Mouse (Mus musculus): Measurements from ENCODE around the gene Slc12a9. TPM values are rescaled to one million over a fixed set of nuclear protein-coding genes. Genes with fewer than 3 reads are reported as not detected.

The Slc12a9 gene
- polyA plus RNA-seq, 1 experiment from 2014 or later, result 16.0 TPM

GRCm38 (mm10) chr5:137354091-137354490 is 20.7 kb upstream of the Slc12a9 start:
- Histone ChIP-seq H3K27ac (no peak overlapping the region), H3K9ac (no peak overlapping the region), H3K27me3 (no peaks in the 10 kb centered on the region), H3K4me3 (0 out of 2 replicates have a peak overlapping the region, but pooled peaks have one; percentile 2), H3K36me3 (peaks cover 53% of the 10 kb centered on the region), H3K4me1 (peaks cover 28% of the 10 kb centered on the region), H3K4me2 (replicated peaks) (0 out of 2 replicates have a peak overlapping the region, but pooled peaks have one; percentile 9), H3K9me3 (no peaks in the 10 kb centered on the region)
- 87% methylated on average over 17 of the region's 17 CpGs for WGBS
- ATAC-seq (ENCODE audit: insufficient number of reproducible peaks, insufficient read depth, low FRiP score, low TSS enrichment), result no peak

- H3K4me2 ChIP-seq (replicated peaks), result peak overlapping the region; percentile 93
- 5% methylated on average over 16 of the region's 16 CpGs for WGBS
- H3K36me3 ChIP-seq, result peaks cover 35% of the 10 kb centered on the region
- no peaks in the 10 kb centered on the region for H3K27me3 ChIP-seq
- peak overlapping the region; percentile 97 for H3K27ac ChIP-seq
- H3K9me3 ChIP-seq, result no peaks in the 10 kb centered on the region
- peaks cover 42% of the 10 kb centered on the region for H3K4me1 ChIP-seq
- peak overlapping the region; percentile 94 for H3K4me3 ChIP-seq
- ATAC-seq (ENCODE audit: insufficient number of reproducible peaks, insufficient read depth, low FRiP score, low TSS enrichment), result no peak
- H3K9ac ChIP-seq, result peak overlapping the region; percentile 97
Observed at GRCm38 (mm10) chr5:137352011-137352975, 18.9 kb upstream of the Slc12a9 start.

- H3K4me2 ChIP-seq (replicated peaks), result peak overlapping the region; percentile 93
- H3K9ac ChIP-seq, result peak overlapping the region; percentile 97
- no peak for ATAC-seq (ENCODE audit: insufficient number of reproducible peaks, insufficient read depth, low FRiP score, low TSS enrichment)
- WGBS, result 3% methylated on average over 4 of the region's 4 CpGs
- H3K4me3 ChIP-seq, result peak overlapping the region; percentile 94
- H3K27me3 ChIP-seq, result no peaks in the 10 kb centered on the region
- peaks cover 29% of the 10 kb centered on the region for H3K36me3 ChIP-seq
- peaks cover 42% of the 10 kb centered on the region for H3K4me1 ChIP-seq
- H3K9me3 ChIP-seq, result no peaks in the 10 kb centered on the region
- peak overlapping the region; percentile 97 for H3K27ac ChIP-seq
Observed at GRCm38 (mm10) chr5:137351394-137351793, 18.0 kb upstream of the Slc12a9 start.

GRCm38 (mm10) chr5:137351058-137351380 is 17.6 kb upstream of the Slc12a9 start:
- peaks cover 43% of the 10 kb centered on the region for H3K4me1 ChIP-seq
- H3K9ac ChIP-seq, result peak overlapping the region; percentile 97
- H3K27me3 ChIP-seq, result no peaks in the 10 kb centered on the region
- peaks cover 25% of the 10 kb centered on the region for H3K36me3 ChIP-seq
- peak overlapping the region; percentile 94 for H3K4me3 ChIP-seq
- no peak for ATAC-seq (ENCODE audit: insufficient number of reproducible peaks, insufficient read depth, low FRiP score, low TSS enrichment)
- peak overlapping the region; percentile 97 for H3K27ac ChIP-seq
- H3K4me2 ChIP-seq (replicated peaks), result peak overlapping the region; percentile 93
- under 1% methylated on average over 8 of the region's 8 CpGs for WGBS
- H3K9me3 ChIP-seq, result no peaks in the 10 kb centered on the region

- H3K9me3 ChIP-seq, result no peaks in the 10 kb centered on the region
- H3K4me1 ChIP-seq, result peaks cover 49% of the 10 kb centered on the region
- whole genome bisulfite sequencing, result under 1% methylated on average over 54 of the region's 55 CpGs
- H3K4me2 ChIP-seq (replicated peaks), result peak overlapping the region; percentile 93
- peak; percentile 58; the same call in 1 of the 2 replicates for ATAC-seq (ENCODE audit: insufficient number of reproducible peaks, insufficient read depth, low FRiP score, low TSS enrichment)
- peak overlapping the region; percentile 94 for H3K4me3 ChIP-seq
- H3K9ac ChIP-seq, result peak overlapping the region; percentile 97
- H3K27me3 ChIP-seq, result no peaks in the 10 kb centered on the region
- peaks cover 19% of the 10 kb centered on the region for H3K36me3 ChIP-seq
- peak overlapping the region; percentile 97 for H3K27ac ChIP-seq
Observed at GRCm38 (mm10) chr5:137350205-137351057, 17.0 kb upstream of the Slc12a9 start.

GRCm38 (mm10) chr5:137349384-137350204 is 16.2 kb upstream of the Slc12a9 start, which contains the start of gene Ephb4:
TSS of gene Ephb4 (plus strand) at chr5:137350109.
- peak within 1 kb of the TSS; percentile 93 for H3K4me2 ChIP-seq (replicated peaks)
- H3K36me3 ChIP-seq, result peaks cover 11% of the 10 kb centered on the region
- no peaks in the 10 kb centered on the region for H3K9me3 ChIP-seq
- H3K4me3 ChIP-seq, result peak within 1 kb of the TSS; percentile 94
- ATAC-seq (ENCODE audit: insufficient number of reproducible peaks, insufficient read depth, low FRiP score, low TSS enrichment), result peak; percentile 94
- peak within 1 kb of the TSS; percentile 97 for H3K27ac ChIP-seq
- under 1% methylated on average over 31 of the region's 32 CpGs for WGBS
- H3K27me3 ChIP-seq, result no peaks in the 10 kb centered on the region
- H3K4me1 ChIP-seq, result peaks cover 50% of the 10 kb centered on the region
- H3K9ac ChIP-seq, result peak within 1 kb of the TSS; percentile 97

GRCm38 (mm10) chr5:137348482-137349383 is 15.3 kb upstream of the Slc12a9 start:
- WGBS, result under 1% methylated on average over 33 of the region's 33 CpGs
- H3K36me3 ChIP-seq, result peaks cover 2% of the 10 kb centered on the region
- H3K9me3 ChIP-seq, result no peaks in the 10 kb centered on the region
- peak overlapping the region; percentile 93 for H3K4me2 ChIP-seq (replicated peaks)
- peak overlapping the region; percentile 94 for H3K4me3 ChIP-seq
- H3K4me1 ChIP-seq, result peaks cover 41% of the 10 kb centered on the region
- H3K27ac ChIP-seq, result peak overlapping the region; percentile 97
- no peaks in the 10 kb centered on the region for H3K27me3 ChIP-seq
- peak overlapping the region; percentile 97 for H3K9ac ChIP-seq
- ATAC-seq (ENCODE audit: insufficient number of reproducible peaks, insufficient read depth, low FRiP score, low TSS enrichment), result no peak

GRCm38 (mm10) chr5:137347856-137348255 is 14.5 kb upstream of the Slc12a9 start:
- H3K4me3 ChIP-seq, result no peak overlapping the region
- H3K27me3 ChIP-seq, result no peaks in the 10 kb centered on the region
- no peak for ATAC-seq (ENCODE audit: insufficient number of reproducible peaks, insufficient read depth, low FRiP score, low TSS enrichment)
- H3K9ac ChIP-seq, result no peak overlapping the region
- H3K4me1 ChIP-seq, result peaks cover 34% of the 10 kb centered on the region
- H3K36me3 ChIP-seq, result no peaks in the 10 kb centered on the region
- H3K27ac ChIP-seq, result peak overlapping the region; percentile 97
- H3K4me2 ChIP-seq (replicated peaks), result peak overlapping the region; percentile 93; the same call in 1 of the 2 replicates
- WGBS, result 15% methylated on average over 7 of the region's 7 CpGs
- no peaks in the 10 kb centered on the region for H3K9me3 ChIP-seq

GRCm38 (mm10) chr5:137346983-137347382 is 13.6 kb upstream of the Slc12a9 start:
- H3K4me3 ChIP-seq, result no peak overlapping the region
- H3K4me2 ChIP-seq (replicated peaks), result no peak overlapping the region
- ATAC-seq (ENCODE audit: insufficient number of reproducible peaks, insufficient read depth, low FRiP score, low TSS enrichment), result no peak
- H3K27me3 ChIP-seq, result no peaks in the 10 kb centered on the region
- whole genome bisulfite sequencing, result 84% methylated on average over 4 of the region's 4 CpGs
- H3K4me1 ChIP-seq, result peaks cover 26% of the 10 kb centered on the region
- no peak overlapping the region for H3K27ac ChIP-seq
- no peaks in the 10 kb centered on the region for H3K9me3 ChIP-seq
- no peaks in the 10 kb centered on the region for H3K36me3 ChIP-seq
- no peak overlapping the region for H3K9ac ChIP-seq

- Histone ChIP-seq H3K27me3 (no peaks in the 10 kb centered on the region), H3K4me3 (no peak overlapping the region), H3K36me3 (no peaks in the 10 kb centered on the region), H3K9ac (no peak overlapping the region), H3K4me1 (peaks cover 25% of the 10 kb centered on the region), H3K27ac (no peak overlapping the region), H3K9me3 (no peaks in the 10 kb centered on the region), H3K4me2 (replicated peaks) (no peak overlapping the region)
- WGBS, result 79% methylated on average over 1 of the region's 1 CpGs
- ATAC-seq (ENCODE audit: insufficient number of reproducible peaks, insufficient read depth, low FRiP score, low TSS enrichment), result no peak
Observed at GRCm38 (mm10) chr5:137346388-137346787, 13.0 kb upstream of the Slc12a9 start.

Data from embryonic facial prominence, embryonic 12.5 days (tissue).